Mouse (Mus musculus) left cerebral cortex, adult 9 months (tissue): ENCODE measurements around the gene Plcl1.

ENCODE experiments used
- DNase-seq, 2 experiments: peaks; one replicate each; pipeline ENCODE4 v3.0.0; 2022; ENCODE audit warnings: low spot score in 2 of 2

The Plcl1 gene

GRCm38 (mm10) chr1:55405272-55406022 lies at the start of gene Plcl1:
Gene Plcl1, plus strand, starts transcription at chr1:55405921.
- peak; percentile 92 to 97 for DNase-seq

DNA sequence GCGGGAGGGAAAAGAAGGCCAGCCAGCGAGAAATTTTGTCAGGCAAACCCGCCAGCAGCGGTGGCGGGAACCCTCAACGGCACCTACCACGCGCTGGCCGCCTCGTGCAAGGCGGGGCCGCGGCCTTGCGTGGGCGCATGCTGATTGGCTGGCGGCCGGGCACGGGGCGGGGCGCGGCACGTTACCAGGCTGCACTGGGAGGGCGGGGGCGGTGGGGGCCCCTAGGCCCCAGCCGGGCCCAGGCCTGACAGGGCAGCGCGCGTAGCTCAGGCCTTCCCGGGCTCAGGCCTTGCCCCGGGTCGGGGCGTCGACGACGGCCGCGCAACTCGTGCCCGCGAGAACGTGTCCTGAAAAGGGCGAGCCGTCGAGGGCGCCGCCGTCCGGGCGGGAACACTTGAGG lies 43.1 kb upstream of the Plcl1 start:
- no peak for DNase-seq

DNA sequence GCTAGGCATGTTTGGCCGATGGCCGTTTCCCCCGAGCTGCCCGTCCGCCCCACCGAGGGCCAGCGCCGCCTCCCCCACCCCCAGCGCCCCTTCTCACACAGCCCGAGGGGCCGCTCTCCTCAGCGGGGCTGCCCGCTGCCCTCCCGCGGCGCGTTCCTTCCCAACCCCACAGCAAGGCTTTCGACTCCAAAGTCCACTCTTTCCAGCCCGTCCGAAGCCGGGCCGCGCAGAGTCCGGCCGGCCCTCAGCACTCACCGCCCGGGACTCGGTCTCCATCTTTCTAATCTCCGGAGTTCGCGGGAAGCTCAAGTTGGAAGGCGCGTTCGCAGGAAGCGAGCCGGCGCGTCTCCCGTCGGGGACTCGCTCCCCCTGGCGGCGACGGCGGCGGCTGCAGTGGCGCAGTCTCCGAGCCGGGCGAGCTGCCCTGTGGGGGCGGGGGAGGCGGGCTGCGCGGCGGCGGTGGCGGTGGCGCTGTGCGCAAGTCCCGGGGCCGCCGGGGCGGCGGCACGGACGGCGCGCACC lies 42.6 kb upstream of the Plcl1 start, which contains the start of gene Boll:
Boll (minus strand) TSS at position 426 of the 522 bp plus-strand sequence.
- DNase-seq, result peak in 1 of 2 experiments; percentile 39

DNA sequence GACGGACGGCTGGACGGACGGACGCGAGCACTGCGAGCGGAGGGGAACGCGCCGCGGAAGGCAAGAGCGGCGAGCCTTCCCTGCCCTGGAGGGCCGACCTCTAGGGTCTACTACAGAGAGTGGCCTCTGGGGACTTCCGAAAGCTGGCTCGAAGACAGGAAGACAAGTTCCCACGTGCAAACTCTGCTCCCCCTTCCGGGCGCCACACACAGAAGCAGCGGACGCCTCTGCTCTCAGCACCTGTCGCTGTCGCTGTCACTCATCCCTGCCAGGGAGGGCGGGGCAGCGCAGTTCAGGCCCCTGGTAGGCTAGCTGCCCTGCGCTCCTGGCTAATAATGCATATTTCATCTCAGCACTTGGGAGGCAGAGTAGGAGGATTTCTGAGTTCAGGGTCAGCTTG lies 42.1 kb upstream of the Plcl1 start:
- DNase-seq, result no peak

- no peak for DNase-seq
Observed at GRCm38 (mm10) chr1:55372626-55373025, 33.1 kb upstream of the Plcl1 start.

GRCm38 (mm10) chr1:55380527-55380926 lies 25.2 kb upstream of the Plcl1 start:
- no peak for DNase-seq

GRCm38 (mm10) chr1:55383114-55383773 lies 22.5 kb upstream of the Plcl1 start:
- DNase-seq, result peak in 1 of 2 experiments; percentile 84

- peak; percentile 51 to 54 for DNase-seq
Observed at GRCm38 (mm10) chr1:55399891-55400290, 5.8 kb upstream of the Plcl1 start.

GRCm38 (mm10) chr1:55404439-55404838 lies 1.3 kb upstream of the Plcl1 start:
- peak in 1 of 2 experiments; percentile 87 for DNase-seq

DNA sequence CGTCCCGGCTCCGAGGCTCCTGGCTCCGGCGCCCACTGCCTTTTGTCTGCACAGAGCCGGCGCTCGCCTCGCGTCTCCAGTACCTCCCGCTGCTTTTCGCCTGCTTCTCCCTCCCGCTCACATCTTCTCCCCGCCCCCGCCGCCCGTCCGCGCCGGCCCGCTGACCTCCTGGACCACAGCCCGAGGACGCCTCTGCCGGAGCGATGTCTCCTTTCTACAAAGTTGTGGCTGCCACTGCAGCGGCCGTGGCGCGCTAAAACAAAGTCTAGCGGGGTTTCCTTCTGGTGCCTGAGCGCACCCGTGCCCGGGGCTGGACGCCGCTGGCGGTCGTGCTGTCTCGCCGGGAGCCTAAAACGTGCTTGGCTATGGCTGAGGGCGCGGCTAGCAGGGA lies 297 bp downstream of the Plcl1 start:
- DNase-seq, result peak in 1 of 2 experiments; percentile 75

DNA sequence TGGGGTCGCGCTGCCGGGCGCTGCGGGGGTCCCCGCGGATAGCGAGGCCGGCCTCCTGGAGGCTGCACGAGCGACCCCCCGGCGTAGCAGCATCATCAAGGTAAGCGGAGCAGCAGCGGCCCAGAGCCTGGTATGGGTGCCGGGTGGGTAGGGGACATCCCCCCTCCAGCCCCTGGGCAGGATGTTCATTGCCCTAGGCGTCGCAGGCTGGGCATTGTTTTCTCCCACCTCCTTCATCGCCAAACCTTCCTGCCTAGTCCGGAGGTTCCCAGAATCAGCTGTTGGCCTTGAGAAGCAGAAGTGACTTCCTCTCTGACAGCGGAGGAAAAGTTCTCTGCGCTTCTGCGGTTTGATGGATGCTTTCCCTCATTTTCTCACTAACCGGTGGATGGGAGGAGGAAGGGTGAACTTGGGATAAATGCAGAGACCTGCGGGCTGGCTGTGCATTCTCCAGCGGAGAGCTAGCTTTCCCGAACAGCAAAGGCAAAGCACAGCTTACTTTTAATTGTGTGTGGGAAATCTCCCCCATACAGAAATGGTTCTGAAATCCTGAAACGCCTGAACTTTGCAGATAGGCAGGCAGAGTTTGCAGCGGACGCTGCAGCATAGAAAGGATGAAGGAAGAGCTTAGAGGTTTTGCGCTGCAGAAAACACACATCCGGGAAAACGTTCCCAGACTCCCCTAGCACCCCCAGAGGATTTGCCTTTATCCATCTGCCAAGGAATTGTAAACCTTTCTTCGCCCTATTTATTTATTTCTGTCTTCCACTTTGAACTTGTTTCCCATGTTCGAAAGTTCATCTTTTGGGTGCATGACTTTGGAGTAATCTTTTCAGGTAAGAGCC lies 1.0 kb downstream of the Plcl1 start:
- DNase-seq, result peak in 1 of 2 experiments; percentile 29

- no peak for DNase-seq
Observed at GRCm38 (mm10) chr1:55410670-55411069, 4.9 kb downstream of the Plcl1 start.

DNA sequence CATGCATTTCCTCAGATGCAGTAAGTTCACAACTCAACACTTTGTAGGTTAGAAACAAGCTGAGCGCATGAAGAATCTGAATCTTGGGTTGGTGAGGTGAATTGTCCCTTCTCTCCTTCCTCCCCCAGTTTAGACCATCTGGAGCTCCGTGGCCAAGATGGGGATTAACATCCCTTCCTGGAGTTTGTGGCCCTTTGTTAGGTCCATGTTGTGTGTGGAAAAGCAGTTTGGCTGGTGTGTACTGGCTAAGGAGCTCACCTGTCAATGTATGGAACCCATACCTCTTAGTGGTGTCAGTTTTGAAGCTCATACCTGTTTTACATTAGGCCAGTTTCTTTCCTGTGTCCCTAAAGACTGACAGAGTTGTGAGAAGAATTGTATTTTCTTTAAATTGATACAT lies 5.4 kb downstream of the Plcl1 start:
- DNase-seq, result no peak

DNA sequence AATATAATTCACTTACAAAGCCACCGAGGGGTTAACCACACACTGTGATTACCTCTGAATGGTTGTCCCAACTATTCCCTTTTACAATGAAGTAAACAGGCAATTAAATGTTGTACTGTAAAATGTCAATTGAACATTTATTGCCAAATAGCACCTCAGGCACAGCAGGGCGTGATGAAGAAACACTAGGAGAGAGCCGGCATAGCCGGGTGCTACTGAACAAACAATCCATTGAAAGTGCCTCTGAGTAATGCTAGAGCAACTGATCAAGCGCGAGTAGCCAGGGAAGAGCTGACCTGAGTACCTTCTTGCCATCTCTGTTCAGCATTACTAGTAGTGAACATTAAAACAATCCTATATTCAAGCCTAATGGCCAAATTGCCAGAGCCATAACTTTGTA lies 6.8 kb downstream of the Plcl1 start:
- no peak for DNase-seq

GRCm38 (mm10) chr1:55413534-55413933 lies 7.8 kb downstream of the Plcl1 start:
- no peak for DNase-seq

DNA sequence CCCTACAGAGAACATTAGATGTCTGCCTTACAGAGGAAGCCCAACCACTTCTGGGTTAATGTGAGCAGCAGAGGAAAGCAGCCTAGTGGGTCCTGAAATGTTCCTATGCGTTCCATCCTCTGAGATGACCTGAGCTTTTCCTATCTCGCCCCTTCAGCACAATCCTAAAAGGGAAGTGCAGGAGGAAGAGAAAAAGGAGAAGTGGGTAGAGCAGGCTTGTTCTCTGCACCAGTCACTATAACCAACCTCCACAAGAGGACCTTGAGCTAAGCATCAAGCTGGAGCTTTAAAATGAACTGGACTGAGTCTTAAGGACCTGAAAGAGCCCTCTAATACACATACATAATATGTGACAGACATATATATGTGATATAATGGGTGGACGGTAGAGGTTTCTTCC lies 13.2 kb downstream of the Plcl1 start:
- no peak for DNase-seq

DNA sequence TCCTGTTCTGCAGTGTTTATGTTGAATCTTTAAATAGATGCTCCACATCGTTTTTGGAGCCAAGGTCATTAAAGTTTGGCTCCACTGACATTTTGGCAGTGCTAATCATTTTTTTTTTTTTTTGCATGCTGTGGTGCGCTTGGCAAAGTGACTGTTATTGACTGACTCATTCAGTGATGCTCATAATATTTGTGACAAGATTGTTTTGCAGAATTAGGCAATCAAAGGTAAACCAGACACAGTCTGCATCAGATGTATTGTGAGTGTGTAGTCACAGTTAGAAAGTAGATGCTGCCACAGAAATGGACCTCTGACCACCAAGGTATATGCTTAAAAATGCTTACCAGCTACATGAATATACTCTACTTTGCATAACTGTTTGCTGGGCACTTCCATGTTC lies 21.9 kb downstream of the Plcl1 start:
- DNase-seq, result no peak

DNA sequence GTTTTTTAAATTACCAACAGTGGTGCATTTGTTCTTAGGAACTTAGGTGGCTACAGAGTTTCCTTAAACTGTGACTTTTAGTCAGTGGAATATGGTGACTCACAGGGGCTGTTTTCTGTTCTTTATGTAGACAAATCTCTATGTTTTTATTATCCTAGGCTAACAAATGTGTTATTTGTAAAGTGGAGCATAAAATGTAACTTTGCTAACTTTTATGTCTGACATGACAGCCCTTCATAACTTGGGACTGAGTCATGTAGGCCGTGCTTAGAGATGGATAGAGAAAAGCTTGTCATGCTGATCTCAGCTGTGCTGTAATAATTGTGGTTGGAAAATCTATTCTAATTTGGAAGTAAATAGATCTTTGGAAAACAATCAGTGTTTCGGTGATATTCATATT lies 23.3 kb downstream of the Plcl1 start:
- DNase-seq, result no peak

- no peak for DNase-seq
Observed at GRCm38 (mm10) chr1:55429708-55430107, 24.0 kb downstream of the Plcl1 start.

DNA sequence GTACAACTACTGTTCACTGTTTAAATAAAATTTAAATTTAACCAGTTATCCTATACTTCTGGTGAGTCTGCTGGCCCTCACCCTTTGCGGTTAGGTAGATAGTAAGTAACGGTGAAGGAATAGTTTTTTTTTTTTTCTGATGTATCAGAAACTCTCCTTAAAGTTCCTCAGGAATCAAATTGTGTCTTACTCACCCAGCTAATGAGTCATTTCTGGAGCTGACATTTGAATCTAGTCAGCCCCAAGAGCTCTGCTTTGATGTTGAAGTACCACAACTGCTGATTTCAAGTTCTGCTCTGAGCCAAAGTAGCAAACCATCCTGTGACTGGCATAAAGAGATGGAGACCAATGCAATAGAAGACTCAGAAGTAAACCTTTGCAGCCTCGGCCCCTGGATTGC lies 24.9 kb downstream of the Plcl1 start:
- no peak for DNase-seq

- no peak for DNase-seq
Observed at GRCm38 (mm10) chr1:55436589-55436988, 30.9 kb downstream of the Plcl1 start.

DNA sequence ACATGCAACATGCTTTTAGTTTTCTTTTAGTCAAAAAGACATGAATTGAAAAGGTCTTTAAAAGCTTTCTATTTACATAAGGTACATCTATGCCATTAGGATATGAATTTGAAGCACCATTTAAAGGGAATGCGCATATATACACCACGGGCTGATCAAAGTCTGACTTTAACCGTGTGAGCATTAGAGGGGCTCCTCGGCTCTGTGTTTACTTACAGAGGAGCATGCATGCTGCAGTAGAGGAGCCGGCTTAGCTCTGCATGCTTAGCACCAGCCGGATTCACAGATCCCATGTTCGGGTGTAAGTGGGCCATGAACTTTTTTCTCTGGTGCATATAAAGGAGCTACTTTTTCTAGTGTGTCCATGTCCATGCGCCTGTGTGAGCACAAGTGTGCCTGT lies 31.4 kb downstream of the Plcl1 start:
- no peak for DNase-seq
